Mouse (Mus musculus) limb, embryonic 11.5 days (tissue): ENCODE results near the gene Btbd35f26. TPM values are rescaled to one million over a fixed set of nuclear protein-coding genes. Genes with fewer than 3 reads are reported as not detected.
"Not testable (repeated sequence)": the region's sequence is repeated elsewhere in the genome, so short reads cannot be mapped to it uniquely, and the experiment has no call there.

Source experiments
- ATAC-seq: fragments of 200-750 bp; cut with Nextera tagmentation; 2 replicates; pipeline ENCODE4 v1.8.0; 2017; ENCODE audit warnings: low read depth; ENCODE audit not compliant: insufficient number of reproducible peaks, low FRiP score, low TSS enrichment
- DNase-seq: peaks from one replicate; pipeline ENCODE4 v3.0.0-alpha.2; 2015; ENCODE audit warnings: low spot score
- H3K27ac ChIP-seq: fragments of 300-500 bp; sonication (generic); replicated peaks from 2 replicates; pipeline ENCODE4 v1.5.1; 2014; ENCODE audit warnings: low read depth, mild to moderate bottlenecking, low read length
- H3K27me3 ChIP-seq: fragments of 300-500 bp; sonication (generic); 2 replicates; pipeline ENCODE4 v1.6.1; 2014; ENCODE audit warnings: mild to moderate bottlenecking, low read length, mixed read lengths; ENCODE audit not compliant: control insufficient read depth, insufficient read depth
- H3K36me3 ChIP-seq: fragments of 300-500 bp; sonication (generic); 2 replicates; pipeline ENCODE4 v1.6.1; 2014; ENCODE audit warnings: mild to moderate bottlenecking, low read length, moderate library complexity, mixed read lengths; ENCODE audit not compliant: control insufficient read depth, insufficient read depth
- H3K4me1 ChIP-seq: fragments of 300-500 bp; sonication (generic); 2 replicates; pipeline ENCODE4 v1.6.1; 2014; ENCODE audit warnings: low read length, mixed read lengths; ENCODE audit not compliant: control insufficient read depth, insufficient read depth
- H3K4me2 ChIP-seq: fragments of 300-500 bp; sonication (generic); 2 replicates; pipeline ENCODE4 v1.6.1; 2014; ENCODE audit warnings: low read depth, mild to moderate bottlenecking, moderate library complexity; ENCODE audit not compliant: severe bottlenecking
- H3K4me3 ChIP-seq: fragments of 300-500 bp; sonication (generic); 2 replicates; pipeline ENCODE4 v1.5.1; 2014; ENCODE audit warnings: low read depth, low read length
- H3K9ac ChIP-seq: fragments of 300-500 bp; sonication (generic); 2 replicates; pipeline ENCODE4 v1.6.1; 2014; ENCODE audit warnings: mild to moderate bottlenecking, low read length
- H3K9me3 ChIP-seq: fragments of 300-500 bp; sonication (generic); 2 replicates; pipeline ENCODE4 v1.6.1; 2016; ENCODE audit warnings: low read length; ENCODE audit not compliant: control insufficient read depth
- WGBS: fragments of 180-500 bp; shearing (Covaris S2); extraction: QIAGEN DNeasy Blood & Tissue Kit; methylation state at CpG from one replicate; pipeline ENCODE4 v1.1.7; 2014; 5-methylcytosine and 5-hydroxymethylcytosine counted together
- polyA plus RNA-seq: library from polyadenylated mRNA; unstranded; fragments of >200 nt; fragmentation: Nextera tagmentation; extraction: Ambion mirVana; gene quantifications from 2 replicates; pipeline ENCODE4 v1.2.1, GENCODE M21; 2014

Gene Btbd35f26
- not detected in 2 replicates for polyA plus RNA-seq

DNA sequence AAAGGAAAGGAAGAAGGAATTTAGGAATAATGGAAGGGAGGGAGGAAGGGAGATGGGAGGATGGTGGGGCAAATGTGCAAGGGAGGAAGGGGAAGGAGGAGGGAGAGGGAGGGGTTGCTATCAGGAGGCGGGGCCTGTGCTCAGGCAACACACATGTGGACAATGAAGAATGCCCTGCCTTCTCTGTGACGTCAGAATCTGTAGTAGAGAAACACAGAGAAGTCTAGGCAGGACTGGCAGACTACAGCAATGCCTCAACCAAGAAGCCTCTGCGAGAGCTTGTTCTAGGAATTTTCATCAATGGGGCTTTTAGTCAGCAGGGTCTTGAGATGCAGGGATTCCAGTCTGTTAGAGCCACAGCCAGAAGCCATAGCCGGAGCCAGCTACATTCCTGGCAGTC is at the start of gene Btbd35f26:
Btbd35f26 (plus strand) TSS at position 301 of the 400 bp plus-strand sequence.
- H3K9me3 ChIP-seq, ATAC-seq, H3K27me3 ChIP-seq, H3K4me1 ChIP-seq, DNase-seq, H3K4me3 ChIP-seq, H3K27ac ChIP-seq, H3K4me2 ChIP-seq, H3K36me3 ChIP-seq, H3K9ac ChIP-seq: not testable (repeated sequence)
- no CpG with 5 or more reads among the region's 4 CpGs for WGBS

- H3K36me3 ChIP-seq, H3K9ac ChIP-seq, H3K4me2 ChIP-seq, H3K4me1 ChIP-seq, H3K4me3 ChIP-seq, H3K9me3 ChIP-seq, H3K27me3 ChIP-seq, H3K27ac ChIP-seq, ATAC-seq, DNase-seq: not testable (repeated sequence)
- 89% methylated on average over 2 of the region's 4 CpGs for WGBS
These were observed 5.7 kb downstream of the Btbd35f26 start for GRCm38 (mm10) chrX:31341924-31342323.

DNA sequence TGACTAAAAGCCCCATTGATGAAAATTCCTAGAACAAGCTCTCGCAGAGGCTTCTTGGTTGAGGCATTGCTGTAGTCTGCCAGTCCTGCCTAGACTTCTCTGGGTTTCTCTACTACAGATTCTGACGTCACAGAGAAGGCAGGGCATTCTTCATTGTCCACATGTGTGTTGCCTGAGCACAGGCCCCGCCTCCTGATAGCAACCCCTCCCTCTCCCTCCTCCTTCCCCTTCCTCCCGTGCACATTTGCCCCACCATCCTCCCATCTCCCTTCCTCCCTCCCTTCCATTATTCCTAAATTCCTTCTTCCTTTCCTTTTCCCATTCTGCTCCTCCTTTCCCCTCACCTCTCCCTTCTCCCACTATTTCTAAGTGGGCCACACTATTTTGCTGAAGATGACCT is 47.6 kb downstream of the Btbd35f26 start, which contains the start of gene Btbd35f19:
Btbd35f19 (minus strand) TSS at position 101 of the 400 bp plus-strand sequence.
- not testable (repeated sequence) for H3K4me3 ChIP-seq, H3K9ac ChIP-seq, H3K27me3 ChIP-seq, H3K9me3 ChIP-seq, H3K36me3 ChIP-seq, ATAC-seq, H3K4me1 ChIP-seq, H3K27ac ChIP-seq, DNase-seq, H3K4me2 ChIP-seq
- WGBS: no CpG with 5 or more reads among the region's 4 CpGs

Other genes with a start within 250 kb of the Btbd35f26 start
- not detected in 2 replicates for gene Btbd35f29, start 218.8 kb upstream of the Btbd35f26 start, polyA plus RNA-seq
- gene Spin2f, start 82.6 kb upstream of the Btbd35f26 start, polyA plus RNA-seq: not detected in 2 replicates
- not detected in 2 replicates for gene Btbd35f19, start 47.5 kb downstream of the Btbd35f26 start, polyA plus RNA-seq
- gene Gm21883, start 237.8 kb downstream of the Btbd35f26 start, polyA plus RNA-seq: not detected in 2 replicates